Mouse (Mus musculus) gastrocnemius, postnatal 25 days (tissue): Measurements from ENCODE around the gene Nub1. TPM values are rescaled to one million over a fixed set of nuclear protein-coding genes. Genes with fewer than 3 reads are reported as not detected.

Source experiments
- DNase-seq: peaks from one replicate; pipeline ENCODE4 v3.0.0; 2022
- total RNA-seq, 2 experiments: library from RNA; stranded (reverse); gene quantifications; 1 replicate in 1 of 2; 2 replicates in 1 of 2; pipeline ENCODE4 v1.2.3; 2021

The Nub1 gene
- total RNA-seq, 2 experiments from 2014 or later = 21.9 to 23.0 TPM

DNA sequence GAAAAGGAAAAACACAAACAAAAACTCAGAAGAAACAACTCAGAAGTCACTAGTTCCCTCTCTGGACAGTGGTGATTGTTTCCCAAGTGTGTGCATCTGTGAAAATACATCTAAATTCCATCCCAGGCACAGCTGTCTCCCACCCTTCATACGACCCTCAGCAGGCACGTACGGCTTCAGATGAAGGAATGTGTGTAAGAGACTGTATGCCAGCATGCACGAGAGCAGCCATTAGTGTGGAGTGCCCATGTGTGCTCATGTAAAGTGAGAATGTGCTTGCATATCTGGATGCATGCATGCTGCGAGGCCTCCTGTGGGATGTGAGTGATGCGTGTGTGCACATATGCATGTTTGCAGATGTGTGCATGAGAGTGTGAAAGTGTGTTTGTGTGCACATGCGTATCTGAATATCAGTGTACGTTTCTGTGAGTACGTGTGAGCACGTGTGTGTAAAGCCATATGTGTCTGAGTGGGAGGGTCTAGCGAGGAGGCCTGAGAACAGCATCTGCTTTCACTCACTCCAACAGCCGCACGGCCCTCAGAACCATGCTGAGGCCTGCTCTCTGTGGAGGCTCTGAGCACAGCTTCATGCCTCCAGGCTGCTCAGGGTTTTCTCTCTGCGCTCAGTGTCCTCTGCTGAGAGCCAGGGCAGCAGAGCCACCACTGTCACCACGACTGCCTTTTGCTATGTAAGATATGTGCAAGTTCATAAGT, 56.0 kb downstream of the Nub1 start:
- DNase-seq = no peak

DNA sequence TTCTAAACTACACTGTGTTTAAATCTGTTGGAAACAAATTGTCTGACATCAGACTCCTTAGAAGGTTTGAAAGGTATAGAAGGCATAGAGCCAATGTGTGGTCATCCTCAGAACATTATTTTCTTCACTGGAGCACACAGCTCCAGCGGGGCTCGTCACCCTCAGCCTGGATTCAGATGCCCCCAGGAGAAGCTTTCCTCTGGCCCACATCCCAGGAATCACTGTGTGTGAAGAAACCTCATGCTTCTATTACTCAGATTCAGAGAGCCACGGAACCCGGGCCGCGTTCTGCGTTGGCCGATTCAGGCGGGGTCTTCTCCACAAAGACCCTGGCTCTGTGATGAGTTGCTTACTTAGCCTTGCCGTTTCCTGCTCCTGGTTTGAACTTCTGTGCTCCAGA, 58.6 kb downstream of the Nub1 start:
- DNase-seq = no peak

DNA sequence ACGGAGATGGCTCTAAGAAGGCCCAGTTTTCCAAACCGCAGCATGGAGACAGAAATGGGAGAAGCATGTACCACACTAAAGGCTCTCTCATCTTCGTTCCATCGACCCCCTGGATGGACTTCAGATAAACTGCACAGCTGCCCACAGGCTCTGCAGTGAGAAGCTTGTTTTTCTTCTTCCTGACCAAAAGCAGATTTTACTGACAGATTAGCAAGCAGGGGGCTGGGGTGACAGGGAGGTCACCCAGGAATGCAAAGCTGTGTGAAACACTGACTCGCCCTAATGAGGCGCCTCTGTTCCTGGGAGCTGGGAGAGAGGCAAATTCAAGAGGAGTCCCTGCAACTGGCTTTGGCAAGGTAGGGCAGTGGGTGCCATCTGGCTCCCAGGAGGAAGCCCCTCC, 62.2 kb downstream of the Nub1 start:
- no peak for DNase-seq

DNA sequence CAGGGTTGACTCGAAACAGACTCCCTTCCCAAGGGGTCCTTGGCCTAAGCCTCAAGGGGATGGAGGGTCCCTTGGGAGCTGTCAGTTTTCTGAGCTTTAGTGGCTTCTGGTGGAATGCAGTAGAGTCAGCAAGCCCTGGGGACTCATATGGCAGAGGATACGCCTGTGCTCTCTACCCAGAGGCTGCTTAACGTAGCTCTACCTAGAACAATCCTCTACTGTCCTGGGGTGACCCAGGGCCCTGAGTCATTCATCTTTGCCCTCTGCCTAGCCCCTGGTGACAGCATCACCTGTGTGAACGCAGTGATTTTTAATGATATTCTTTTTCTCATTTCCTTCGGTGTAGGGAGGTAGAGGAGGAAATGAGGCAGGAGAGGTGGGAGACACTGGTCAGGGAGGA, 64.4 kb downstream of the Nub1 start:
- DNase-seq = no peak

DNA sequence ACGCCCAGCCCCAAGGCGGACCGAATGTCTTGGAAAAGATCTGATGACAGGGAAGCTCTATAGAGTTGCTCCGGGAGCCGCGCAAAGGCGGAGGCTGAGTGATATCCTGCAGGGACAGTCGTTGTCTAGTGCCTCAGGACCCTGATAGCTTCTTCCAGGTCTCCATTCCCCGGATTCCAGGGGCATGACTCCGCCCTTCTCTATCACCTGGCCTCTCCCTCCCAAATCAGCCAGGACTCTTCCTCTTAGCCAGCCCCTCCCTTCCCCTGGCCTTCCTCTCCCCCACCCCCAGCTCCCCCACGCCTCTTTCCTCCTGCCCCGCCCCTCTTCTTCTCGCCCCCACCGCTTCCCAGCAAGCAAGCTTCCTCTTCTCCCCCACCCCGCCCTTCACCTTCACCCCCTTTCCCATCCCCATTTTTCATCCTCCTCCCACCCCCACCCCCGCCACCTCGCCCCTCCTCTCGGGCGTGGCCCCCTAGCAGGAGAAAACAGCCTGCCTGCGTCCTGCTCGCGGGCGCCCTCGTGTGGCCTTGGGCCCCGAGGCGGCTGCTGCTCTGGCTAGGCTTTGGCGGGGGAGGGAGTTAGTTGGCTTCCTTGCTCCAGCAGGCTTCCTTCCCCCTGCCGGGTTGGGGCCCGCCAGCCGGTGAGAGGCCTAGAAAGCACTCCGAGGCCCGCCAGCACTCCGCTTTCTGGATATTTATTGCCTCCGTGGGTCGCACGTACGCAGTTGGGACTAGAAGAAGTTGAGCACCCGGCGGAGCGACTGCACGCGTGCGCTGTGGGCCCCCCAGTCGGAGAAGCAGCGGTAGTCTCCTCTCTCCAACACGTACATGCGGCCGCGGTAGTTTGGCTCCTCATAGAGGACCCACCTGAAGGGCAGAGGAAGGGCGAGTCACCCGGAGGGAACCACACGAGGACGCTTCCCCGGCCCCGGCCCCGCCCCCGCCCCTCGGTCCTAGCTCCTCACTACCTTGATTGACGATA, 65.3 kb downstream of the Nub1 start:
- peak; percentile 85 for DNase-seq

DNA sequence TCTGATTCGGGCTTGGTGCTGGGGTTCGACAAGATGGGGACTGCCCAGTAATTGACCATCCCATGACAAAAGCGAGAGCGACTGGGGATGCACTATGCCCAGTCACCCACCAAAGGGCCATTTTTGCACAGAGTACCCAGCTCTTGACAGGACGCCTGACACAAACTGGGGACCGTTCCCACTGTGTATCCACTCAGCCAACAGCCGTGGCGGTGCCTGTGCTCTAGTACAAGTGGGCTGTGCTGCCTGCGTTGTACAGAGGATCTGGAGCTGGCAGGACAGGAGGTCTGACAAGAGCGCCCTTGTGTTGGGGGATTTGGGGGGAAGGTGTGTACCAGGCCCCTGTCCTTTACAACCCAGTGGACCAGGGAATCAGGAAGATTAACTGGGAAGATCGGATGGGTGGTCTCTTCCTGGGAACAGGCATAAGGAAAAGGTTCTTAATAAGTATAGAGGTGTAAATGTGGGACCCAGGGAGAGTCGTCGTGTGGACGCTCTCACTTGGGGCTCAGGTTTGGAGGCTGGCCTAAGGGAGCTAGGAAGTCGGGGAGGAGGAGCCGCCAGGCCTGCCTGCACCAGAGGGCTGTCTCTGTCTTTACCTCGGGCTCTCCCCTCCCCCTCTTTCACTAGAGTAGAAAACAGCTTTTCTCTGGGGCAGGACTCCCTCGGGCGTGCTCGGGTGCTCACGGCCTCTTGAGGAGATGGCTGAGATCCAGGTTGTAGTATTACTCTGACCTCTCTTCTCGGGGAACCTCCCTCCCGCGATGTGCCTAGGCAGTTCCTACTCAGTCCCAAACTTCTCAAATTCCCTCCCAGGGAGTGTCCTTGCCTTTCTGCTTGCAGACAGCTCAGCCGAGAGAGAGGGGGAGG, 66.2 kb downstream of the Nub1 start:
- DNase-seq = peak; percentile 58

DNA sequence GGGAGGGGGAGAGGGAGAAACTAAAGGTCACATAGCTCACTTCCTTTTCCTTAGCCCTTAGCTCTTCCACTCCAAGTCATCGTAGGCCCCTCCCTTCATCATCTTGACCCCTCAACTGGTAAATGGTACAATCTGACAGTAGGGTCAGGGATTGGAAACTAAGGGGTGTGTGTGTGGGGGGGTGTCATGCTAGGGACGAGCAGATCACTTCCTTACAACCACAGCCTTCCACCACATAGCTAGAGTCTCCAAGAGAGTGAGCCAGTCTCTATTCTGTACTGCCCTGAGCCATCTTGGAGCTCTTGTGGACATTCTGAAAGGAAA, 66.8 kb downstream of the Nub1 start:
- no peak for DNase-seq

DNA sequence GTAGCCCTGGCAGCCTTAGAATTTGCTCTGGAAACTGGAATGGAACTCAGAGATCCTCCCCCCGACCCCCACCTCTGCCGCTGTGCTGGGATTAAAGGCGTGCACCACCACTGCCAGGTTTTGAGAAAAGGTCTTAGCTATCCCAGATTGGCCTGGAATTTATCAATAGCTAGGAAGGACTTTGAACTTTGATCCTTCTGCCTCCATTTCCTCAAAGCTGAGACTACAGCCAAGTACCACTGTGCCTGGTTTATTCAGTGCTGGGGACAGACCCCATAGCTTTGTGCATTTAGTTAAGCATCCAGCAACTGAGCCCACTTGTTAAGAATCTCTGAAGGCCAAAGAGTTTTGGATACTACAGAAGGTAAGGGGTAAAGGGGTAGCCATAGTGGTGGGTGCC, 71.6 kb downstream of the Nub1 start:
- DNase-seq = no peak

DNA sequence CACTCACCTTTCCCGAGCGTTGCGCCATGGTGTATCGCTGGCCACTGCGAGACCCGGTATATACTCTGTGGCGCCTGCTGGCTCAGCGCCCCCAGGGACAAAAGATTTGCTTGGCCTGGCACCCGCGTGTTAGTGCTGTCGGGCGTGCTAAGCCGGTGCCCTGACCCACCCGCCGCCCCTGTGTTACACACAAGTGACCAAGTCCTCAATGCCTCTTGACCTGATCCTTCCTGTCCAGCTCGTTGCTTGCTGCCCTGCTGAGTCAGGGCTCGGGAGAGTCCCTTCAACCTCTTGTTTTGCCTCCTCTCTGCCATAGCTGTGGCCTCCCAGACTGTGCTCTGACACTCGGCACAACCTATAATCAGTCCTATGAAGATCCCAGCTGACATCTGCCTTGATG, 72.5 kb downstream of the Nub1 start, which contains the start of gene Crygn:
TSS of gene Crygn (minus strand) at position 193 of the 400 bp plus-strand sequence.
- DNase-seq = no peak

Other genes with a start within 250 kb of the Nub1 start
- 100 to 1,000 TPM; 169 to 176 TPM for gene Fastk, start 240.2 kb upstream of the Nub1 start, total RNA-seq
- 10 to 100 TPM; 17.2 to 18.9 TPM for gene Tmub1, start 237.7 kb upstream of the Nub1 start, total RNA-seq
- 10 to 100 TPM; 52.4 to 56.0 TPM for gene Agap3, start 233.4 kb upstream of the Nub1 start, total RNA-seq
- not detected for gene Gbx1, start 158.3 kb upstream of the Nub1 start, total RNA-seq
- 10 to 100 TPM; 33.2 to 66.7 TPM for gene Asb10, start 144.6 kb upstream of the Nub1 start, total RNA-seq
- not detected for gene 4931409K22Rik, start 128.7 kb upstream of the Nub1 start, total RNA-seq
- gene Abcf2, start 108.1 kb upstream of the Nub1 start, total RNA-seq = 10 to 100 TPM; 88.0 to 97.0 TPM
- 1 to 10 TPM; 8.0 to 10.0 TPM for gene Chpf2, start 98.8 kb upstream of the Nub1 start, total RNA-seq
- gene Smarcd3, start 61.1 kb upstream of the Nub1 start, total RNA-seq = 100 to 1,000 TPM; 125 to 163 TPM
- not detected for gene Wdr86, start 45.2 kb downstream of the Nub1 start, total RNA-seq
- not detected for gene Crygn, start 72.5 kb downstream of the Nub1 start, total RNA-seq
- gene Rheb, start 157.1 kb downstream of the Nub1 start, total RNA-seq = 10 to 100 TPM; 53.8 to 60.9 TPM